Mouse (Mus musculus) ovary, adult 10 weeks (tissue): ENCODE measurements around the gene Cbx2. TPM values are rescaled to one million over a fixed set of nuclear protein-coding genes. Genes with fewer than 3 reads are reported as not detected.

Source experiments
- polyA plus RNA-seq: library from polyadenylated mRNA; stranded (reverse); fragments of 350-450 nt; fragmentation: Illumina TruSeq; extraction: RNeasy Lipid Tissue Mini Kit (QIAGEN cat#74804); gene quantifications from one replicate; pipeline ENCODE4 v1.2.3, GENCODE M21; 2014

The Cbx2 gene
- 1.3 TPM for polyA plus RNA-seq

GRCm38 (mm10) chr11:119022895-119023615 is at the start of gene Cbx2:
TSS of gene Cbx2 (plus strand) at chr11:119022962.

GRCm38 (mm10) chr11:118987999-118988398 is 34.8 kb upstream of the Cbx2 start, which contains the start of gene Enpp7:
TSS of gene Enpp7 (plus strand) at chr11:118988188.

GRCm38 (mm10) chr11:119040600-119041324 is 18.0 kb downstream of the Cbx2 start, which contains the start of gene Cbx8:
TSS of gene Cbx8 (minus strand) at chr11:119040969.

Other genes starting within 250 kb of the Cbx2 start
- gene Rbfox3, start 111.4 kb upstream of the Cbx2 start, polyA plus RNA-seq: 0.26 TPM
- gene Enpp7, start 34.8 kb upstream of the Cbx2 start, polyA plus RNA-seq: not detected
- 1.3 TPM for gene Cbx8, start 18.0 kb downstream of the Cbx2 start, polyA plus RNA-seq
- gene Cbx4, start 63.3 kb downstream of the Cbx2 start, polyA plus RNA-seq: 8.6 TPM
- 3.1 TPM for gene Tbc1d16, start 205.5 kb downstream of the Cbx2 start, polyA plus RNA-seq
- gene Ccdc40, start 205.6 kb downstream of the Cbx2 start, polyA plus RNA-seq: 1.7 TPM
- gene Gaa, start 244.9 kb downstream of the Cbx2 start, polyA plus RNA-seq: 0.46 TPM